Mouse (Mus musculus) intestine, embryonic 14.5 days (tissue): Measurements from ENCODE around the gene Serpina1f. TPM values are rescaled to one million over a fixed set of nuclear protein-coding genes. Genes with fewer than 3 reads are reported as not detected.
"Not testable (repeated sequence)": the region's sequence is repeated elsewhere in the genome, so short reads cannot be mapped to it uniquely, and the experiment has no call there.

ENCODE experiments used
- ATAC-seq: fragments of 200-750 bp; cut with Nextera tagmentation; replicated peaks from 2 replicates; pipeline ENCODE4 v1.8.0; 2017; ENCODE audit warnings: low read depth, moderate number of reproducible peaks, moderate TSS enrichment, moderate library complexity; ENCODE audit not compliant: low FRiP score, low TSS enrichment
- DNase-seq: peaks from one replicate; pipeline ENCODE4 v3.0.0-alpha.2; 2018; ENCODE audit warnings: low spot score
- H3K27ac ChIP-seq: fragments of 300-500 bp; sonication (generic); 2 replicates; pipeline ENCODE4 v1.5.1; 2014; ENCODE audit warnings: low read depth, mild to moderate bottlenecking, control low read depth
- H3K27me3 ChIP-seq: fragments of 300-500 bp; sonication (generic); replicated peaks from 2 replicates; pipeline ENCODE4 v1.6.1; 2014; ENCODE audit warnings: low read length, control low read depth; ENCODE audit not compliant: control insufficient read depth, insufficient read depth
- H3K36me3 ChIP-seq: fragments of 300-500 bp; sonication (generic); 2 replicates; pipeline ENCODE4 v1.6.1; 2014; ENCODE audit warnings: low read length, control low read depth; ENCODE audit not compliant: control insufficient read depth, insufficient read depth
- H3K4me1 ChIP-seq: fragments of 300-500 bp; sonication (generic); replicated peaks from 2 replicates; pipeline ENCODE4 v1.6.1; 2014; ENCODE audit warnings: low read length, control low read depth, mixed read lengths; ENCODE audit not compliant: control insufficient read depth, insufficient read depth
- H3K4me2 ChIP-seq: fragments of 300-500 bp; sonication (generic); 2 replicates; pipeline ENCODE4 v1.6.1; 2014; ENCODE audit warnings: low read length
- H3K4me3 ChIP-seq: fragments of 300-500 bp; sonication (generic); 2 replicates; pipeline ENCODE4 v1.5.1; 2014; ENCODE audit warnings: low read depth, low read length, control low read depth, mixed read lengths
- H3K9ac ChIP-seq: fragments of 300-500 bp; sonication (generic); 2 replicates; pipeline ENCODE4 v1.6.1; 2014; ENCODE audit warnings: mild to moderate bottlenecking, low read length
- H3K9me3 ChIP-seq: fragments of 300-500 bp; sonication (generic); 2 replicates; pipeline ENCODE4 v1.6.1; 2016; ENCODE audit warnings: low read length, control low read depth; ENCODE audit not compliant: control insufficient read depth
- WGBS: fragments of 180-500 bp; shearing (Covaris S2); extraction: QIAGEN DNeasy Blood & Tissue Kit; methylation state at CpG from one replicate; pipeline ENCODE4 v1.1.7; 2014; 5-methylcytosine and 5-hydroxymethylcytosine counted together
- polyA plus RNA-seq: library from polyadenylated mRNA; unstranded; fragments of >200 nt; fragmentation: Nextera tagmentation; extraction: Ambion mirVana; gene quantifications from 2 replicates; pipeline ENCODE4 v1.2.1, GENCODE M21; 2014

Serpina1f gene
- polyA plus RNA-seq, 1 experiment from 2014 or later = 0.20 TPM

DNA sequence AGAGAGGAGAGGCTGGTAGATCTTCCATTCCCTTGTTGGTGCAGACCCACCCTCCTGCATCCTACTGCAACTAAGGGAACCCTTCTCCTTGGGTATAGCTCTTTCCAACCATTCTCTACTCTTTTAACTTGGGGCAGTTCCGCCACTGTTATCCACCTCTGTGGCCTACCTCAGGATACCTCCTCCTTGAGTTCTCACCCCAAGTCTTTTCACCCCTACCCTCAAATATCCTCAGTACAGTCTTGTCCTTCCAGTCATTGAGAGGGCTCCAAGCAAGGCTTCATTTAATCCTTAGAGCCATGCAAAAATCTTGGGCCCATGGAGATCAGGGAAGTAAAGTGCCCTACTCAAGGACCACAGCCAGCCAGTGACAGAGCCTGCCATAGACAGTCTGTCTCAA, 19.3 kb downstream of the Serpina1f start, which contains the start of gene Serpina16:
Gene Serpina16 (minus strand): TSS at position 101 of the 400 bp plus-strand sequence.
- no peaks in the 10 kb centered on the region for H3K9me3 ChIP-seq
- DNase-seq (no peak), ATAC-seq (no peak)
- no peaks in the 10 kb centered on the region for H3K4me1 ChIP-seq
- 96% methylated on average over 1 of the region's 1 CpGs for WGBS
- H3K4me3 ChIP-seq = no peak within 1 kb of the TSS
- no peak within 1 kb of the TSS for H3K4me2 ChIP-seq
- no peaks in the 10 kb centered on the region for H3K36me3 ChIP-seq
- H3K9ac ChIP-seq = no peak within 1 kb of the TSS
- H3K27me3 ChIP-seq = no peaks in the 10 kb centered on the region
- no peak within 1 kb of the TSS for H3K27ac ChIP-seq

DNA sequence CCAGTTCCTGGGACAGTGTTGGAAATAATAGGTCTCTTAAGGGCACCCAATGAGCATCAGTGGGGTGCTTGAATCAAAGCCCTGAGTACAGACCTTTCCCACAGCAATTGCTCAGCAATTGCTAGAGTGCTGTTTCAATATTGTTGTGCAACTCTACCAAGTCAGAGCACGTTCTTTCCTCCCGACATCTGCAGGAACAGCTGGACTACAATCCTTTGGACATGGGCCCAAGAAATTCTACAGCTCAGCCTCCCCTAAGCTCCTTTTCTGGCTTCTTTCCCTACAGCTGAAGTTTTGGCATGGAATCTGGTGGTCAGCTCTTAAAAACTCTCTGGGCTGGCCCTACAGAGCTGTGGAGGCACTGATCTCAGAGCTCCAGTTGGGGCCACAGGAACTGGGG, 22.1 kb downstream of the Serpina1f start:
- Histone ChIP-seq H3K4me2 (no peak overlapping the region), H3K9ac (no peak overlapping the region), H3K27ac (no peak overlapping the region), H3K36me3 (no peaks in the 10 kb centered on the region), H3K9me3 (no peaks in the 10 kb centered on the region), H3K4me1 (no peaks in the 10 kb centered on the region), H3K4me3 (no peak overlapping the region), H3K27me3 (no peaks in the 10 kb centered on the region)
- ATAC-seq = no peak
- WGBS = 70% methylated on average over 2 of the region's 2 CpGs
- DNase-seq = no peak

DNA sequence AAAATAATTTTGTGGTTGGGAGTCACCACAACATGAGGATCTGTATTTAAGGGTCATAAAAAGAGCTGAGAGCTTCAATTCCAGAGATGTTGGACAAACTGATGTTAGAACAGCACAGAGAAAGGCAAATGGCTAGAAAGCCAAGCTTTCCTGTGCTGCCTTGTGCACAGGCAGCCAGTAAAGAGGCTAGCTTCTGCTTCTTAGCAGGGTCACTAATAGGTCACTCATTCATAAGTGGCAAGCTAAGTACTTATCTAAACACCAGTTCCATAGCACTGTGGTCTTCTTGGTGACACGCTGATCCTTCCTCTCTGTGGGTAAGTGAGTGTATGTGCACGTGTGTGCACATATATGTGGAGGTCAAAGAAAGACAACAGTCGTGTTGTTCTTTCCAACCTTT, 23.8 kb downstream of the Serpina1f start:
- DNase-seq = no peak
- H3K27ac ChIP-seq = no peak overlapping the region

DNA sequence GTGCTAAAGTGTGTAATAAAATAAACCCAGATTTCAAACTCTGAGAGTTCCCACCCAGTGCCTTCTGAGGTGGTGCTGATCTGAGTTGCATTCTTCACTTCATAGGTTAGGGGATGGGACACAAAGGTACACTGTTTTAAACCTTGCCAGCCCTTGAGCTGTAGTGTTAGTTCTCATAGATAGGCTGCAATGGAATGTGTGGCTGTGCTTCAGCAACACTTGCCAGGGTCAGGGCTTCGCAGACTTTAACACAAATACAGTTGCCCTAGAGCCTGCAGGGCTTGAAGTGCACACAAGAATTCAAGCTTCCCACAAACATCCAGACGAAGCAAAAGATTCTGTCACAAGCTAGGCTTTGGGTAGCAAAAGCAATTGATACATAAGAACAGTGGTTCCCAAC, 24.4 kb downstream of the Serpina1f start:
- ATAC-seq (no peak), DNase-seq (no peak)
- H3K4me1 ChIP-seq = no peaks in the 10 kb centered on the region
- H3K4me3 ChIP-seq = no peak overlapping the region
- H3K9ac ChIP-seq = no peak overlapping the region
- H3K27me3 ChIP-seq = no peaks in the 10 kb centered on the region
- H3K9me3 ChIP-seq = no peaks in the 10 kb centered on the region
- H3K36me3 ChIP-seq = no peaks in the 10 kb centered on the region
- H3K27ac ChIP-seq = no peak overlapping the region
- 69% methylated on average over 2 of the region's 2 CpGs for WGBS
- no peak overlapping the region for H3K4me2 ChIP-seq

More for the DNA sequence above, 23.8 kb downstream of the Serpina1f start:
- Histone ChIP-seq H3K9ac (no peak overlapping the region), H3K36me3 (no peaks in the 10 kb centered on the region), H3K4me1 (no peaks in the 10 kb centered on the region), H3K4me3 (no peak overlapping the region), H3K27me3 (no peaks in the 10 kb centered on the region), H3K4me2 (no peak overlapping the region), H3K9me3 (no peaks in the 10 kb centered on the region)
- ATAC-seq = no peak
- 73% methylated on average over 3 of the region's 3 CpGs for WGBS

DNA sequence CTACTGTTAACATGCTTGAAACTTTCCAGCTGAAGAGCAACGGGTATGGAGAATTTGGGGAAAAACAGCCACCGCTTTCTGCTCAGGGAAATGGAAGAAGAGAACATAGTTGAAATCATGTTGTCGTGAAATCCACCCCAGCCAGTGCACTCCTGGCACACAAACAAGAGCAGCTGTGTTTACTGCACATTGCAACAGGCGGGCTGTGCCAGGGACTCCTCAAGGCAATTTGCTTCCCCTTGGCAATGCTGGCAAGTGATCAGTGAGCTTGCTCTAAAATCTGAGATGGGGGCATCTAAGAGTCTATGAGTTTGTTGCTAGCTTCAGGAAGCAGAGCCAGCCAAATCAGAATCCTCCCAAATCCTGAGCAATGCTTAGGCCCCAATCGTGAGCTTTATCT, 25.0 kb downstream of the Serpina1f start:
- no peak for ATAC-seq
- 83% methylated on average over 5 of the region's 5 CpGs for WGBS
- Histone ChIP-seq H3K4me2 (no peak overlapping the region), H3K27ac (no peak overlapping the region), H3K4me3 (no peak overlapping the region), H3K36me3 (no peaks in the 10 kb centered on the region), H3K27me3 (no peaks in the 10 kb centered on the region), H3K9me3 (no peaks in the 10 kb centered on the region), H3K4me1 (no peaks in the 10 kb centered on the region), H3K9ac (no peak overlapping the region)
- no peak for DNase-seq

DNA sequence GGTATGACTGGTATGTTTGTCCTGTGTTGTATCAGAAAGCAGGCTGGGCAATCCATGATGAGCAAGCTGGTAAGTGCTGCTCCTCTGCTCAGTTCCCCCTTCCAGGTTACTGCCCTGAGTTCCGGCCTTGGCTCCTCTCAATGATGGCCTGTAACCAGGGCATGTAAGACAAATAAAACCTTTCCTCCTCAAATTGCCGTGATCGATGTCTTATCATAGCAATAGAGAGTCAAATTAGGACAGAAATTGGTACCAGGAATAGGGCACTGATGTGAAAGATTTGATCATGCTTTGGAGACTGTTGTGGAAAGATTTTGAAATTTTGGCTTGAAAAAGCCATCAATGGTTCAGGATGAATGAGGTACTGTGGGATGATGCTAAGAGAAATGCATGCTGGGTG, 30.0 kb downstream of the Serpina1f start:
- Histone ChIP-seq H3K36me3 (no peaks in the 10 kb centered on the region), H3K27me3 (no peaks in the 10 kb centered on the region), H3K4me3 (no peak overlapping the region), H3K9me3 (no peaks in the 10 kb centered on the region), H3K27ac (no peak overlapping the region), H3K4me1 (no peaks in the 10 kb centered on the region), H3K4me2 (no peak overlapping the region), H3K9ac (no peak overlapping the region)
- ATAC-seq (no peak), DNase-seq (no peak)
- WGBS = 88% methylated on average over 3 of the region's 3 CpGs

DNA sequence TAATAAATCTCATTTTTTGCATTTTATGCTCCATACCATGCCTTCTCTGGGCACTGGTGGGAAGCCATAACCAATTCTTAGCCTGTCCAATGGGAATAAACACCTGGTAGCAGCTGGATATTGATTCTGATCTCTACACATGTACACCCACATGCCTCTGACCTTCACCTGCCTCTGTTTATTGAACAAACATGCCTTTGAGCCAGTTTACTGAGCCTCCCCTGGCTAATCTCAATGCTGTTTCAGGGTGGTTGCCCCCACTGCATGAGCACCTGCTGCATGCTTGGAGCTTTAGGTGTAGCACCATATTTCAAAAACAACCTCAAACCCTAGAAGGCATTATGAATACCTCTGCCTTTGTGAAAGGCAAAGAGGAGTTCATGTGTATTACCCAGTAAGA, 33.3 kb downstream of the Serpina1f start:
- not testable (repeated sequence) for ATAC-seq, DNase-seq, H3K27me3 ChIP-seq, H3K27ac ChIP-seq, H3K4me1 ChIP-seq, H3K4me3 ChIP-seq, H3K4me2 ChIP-seq, H3K9me3 ChIP-seq, H3K9ac ChIP-seq, H3K36me3 ChIP-seq

DNA sequence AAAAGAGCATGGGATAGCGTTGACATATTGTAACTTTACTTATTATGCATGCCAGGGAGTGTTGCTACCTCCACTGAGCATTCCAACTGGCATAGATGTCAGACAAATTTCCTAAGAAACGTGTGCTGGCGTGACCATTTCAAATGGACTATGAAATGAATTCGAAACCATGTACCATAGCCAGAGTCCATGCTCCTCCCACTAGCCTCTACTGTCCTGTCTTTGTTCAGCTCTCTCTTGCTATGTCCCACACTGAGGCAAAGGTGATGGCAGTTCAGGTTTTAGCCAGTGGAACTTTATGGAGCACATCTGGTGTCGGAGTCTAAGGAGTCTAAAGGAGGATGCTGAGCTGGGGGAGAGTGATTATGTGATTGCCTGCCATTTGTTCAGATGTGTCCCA, 35.3 kb downstream of the Serpina1f start:
- H3K9me3 ChIP-seq = no peaks in the 10 kb centered on the region
- H3K27ac ChIP-seq = no peak overlapping the region
- H3K4me3 ChIP-seq = no peak overlapping the region
- DNase-seq (no peak), ATAC-seq (no peak)
- whole genome bisulfite sequencing = 86% methylated on average over 5 of the region's 5 CpGs
- no peak overlapping the region for H3K9ac ChIP-seq
- H3K36me3 ChIP-seq = no peaks in the 10 kb centered on the region
- no peak overlapping the region for H3K4me2 ChIP-seq
- H3K4me1 ChIP-seq = no peaks in the 10 kb centered on the region
- no peaks in the 10 kb centered on the region for H3K27me3 ChIP-seq

DNA sequence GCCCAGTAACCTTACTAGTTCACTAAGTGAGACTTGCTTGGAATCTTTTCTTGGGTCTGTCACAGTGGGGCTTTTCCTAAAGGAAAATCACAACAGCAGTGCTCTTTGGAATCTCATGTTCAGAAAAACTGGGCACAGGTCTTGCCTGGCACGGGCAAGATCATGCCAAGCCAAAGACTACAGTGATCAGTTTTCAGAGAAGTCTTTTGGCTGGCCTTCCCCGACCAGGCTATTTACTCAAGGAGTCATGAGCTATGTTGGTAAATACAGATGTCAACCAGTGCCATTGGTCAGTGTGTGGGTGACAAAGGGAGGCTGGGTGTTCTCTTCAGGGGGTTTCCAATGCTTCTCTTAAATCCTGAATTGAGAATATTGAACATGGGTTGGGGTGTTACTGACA, 36.2 kb downstream of the Serpina1f start:
- H3K9ac ChIP-seq = no peak overlapping the region
- WGBS = 78% methylated on average over 2 of the region's 2 CpGs
- H3K36me3 ChIP-seq = no peaks in the 10 kb centered on the region
- H3K4me3 ChIP-seq = no peak overlapping the region
- no peak for DNase-seq
- no peaks in the 10 kb centered on the region for H3K9me3 ChIP-seq
- ATAC-seq = no peak
- H3K4me2 ChIP-seq = no peak overlapping the region
- no peak overlapping the region for H3K27ac ChIP-seq
- H3K27me3 ChIP-seq = no peaks in the 10 kb centered on the region
- no peaks in the 10 kb centered on the region for H3K4me1 ChIP-seq
